Mouse (Mus musculus) ES-E14 (cell line): ENCODE data around the gene Eif4enif1. TPM values are rescaled to one million over a fixed set of nuclear protein-coding genes. Genes with fewer than 3 reads are reported as not detected.
"Not testable (repeated sequence)": the region's sequence is repeated elsewhere in the genome, so short reads cannot be mapped to it uniquely, and the experiment has no call there.

Source experiments
- DNase-seq: peaks from one replicate; pipeline ENCODE4 v3.0.0-alpha.2; 2013; ENCODE audit warnings: low read depth, low spot score
- H3K27ac ChIP-seq: 2 replicates; pipeline ENCODE4 v1.5.1; 2012; ENCODE audit warnings: low read depth, mild to moderate bottlenecking, low read length, moderate library complexity, mixed read lengths; ENCODE audit not compliant: poor library complexity, insufficient read depth, severe bottlenecking
- H3K36me3 ChIP-seq: 2 replicates; pipeline ENCODE4 v1.6.1; 2012; ENCODE audit warnings: mild to moderate bottlenecking, low read length, moderate library complexity, mixed read lengths; ENCODE audit not compliant: control insufficient read depth, poor library complexity, insufficient read depth, severe bottlenecking
- H3K4me1 ChIP-seq, 2 experiments: fragments of 150-350 bp in 1 of 2; sonication (generic) in 1 of 2; 2 replicates each; pipeline ENCODE4 v1.6.1; 2012; ENCODE audit warnings: low read length in 2 of 2, mild to moderate bottlenecking in 1 of 2, mixed read lengths in 1 of 2; ENCODE audit not compliant: control insufficient read depth in 2 of 2, insufficient read depth in 2 of 2, poor library complexity in 1 of 2
- H3K4me3 ChIP-seq, 2 experiments: fragments of 150-350 bp in 1 of 2; sonication (generic) in 1 of 2; 2 replicates each; pipeline ENCODE4 v1.5.1; 2012; ENCODE audit warnings: low read length in 2 of 2, low read depth in 1 of 2, mild to moderate bottlenecking in 1 of 2, mixed read lengths in 1 of 2; ENCODE audit not compliant: insufficient read depth in 1 of 2, poor library complexity in 1 of 2, severe bottlenecking in 1 of 2
- H3K9ac ChIP-seq: 2 replicates; pipeline ENCODE4 v1.6.1; 2012; ENCODE audit warnings: low read depth, mild to moderate bottlenecking, low read length, mixed read lengths; ENCODE audit not compliant: poor library complexity, insufficient read depth, severe bottlenecking
- H3K9me3 ChIP-seq: fragments of 150-350 bp; sonication (generic); 2 replicates; pipeline ENCODE4 v1.6.1; 2012; ENCODE audit warnings: low read depth, mild to moderate bottlenecking, low read length; ENCODE audit not compliant: control insufficient read depth, insufficient read depth
- in situ Hi-C, 2 experiments: fragments of 600-800 bp; cut with MboI; formaldehyde crosslinking; loops; one replicate each; pipeline ENCODE4 v1.15.1; 2025; ENCODE audit warnings: low sequenced_read_pairs in 2 of 2, inconsistent platforms in 1 of 2; ENCODE audit not compliant: unreplicated experiment in 2 of 2
- total RNA-seq: library from RNA; depleted of rRNA; stranded (reverse); fragments of 300-350 nt; gene quantifications from 2 replicates; pipeline ENCODE4 v1.2.3, GENCODE M21; 2012

Gene Eif4enif1
- total RNA-seq, 1 experiment: 42.3 TPM

GRCm38 (mm10) chr11:3172526-3172925 is 29.7 kb upstream of the Eif4enif1 start:
- H3K9ac ChIP-seq, H3K4me1 ChIP-seq, DNase-seq, H3K36me3 ChIP-seq, in situ Hi-C loops, H3K27ac ChIP-seq, H3K9me3 ChIP-seq, H3K4me3 ChIP-seq: not testable (repeated sequence)

DNA sequence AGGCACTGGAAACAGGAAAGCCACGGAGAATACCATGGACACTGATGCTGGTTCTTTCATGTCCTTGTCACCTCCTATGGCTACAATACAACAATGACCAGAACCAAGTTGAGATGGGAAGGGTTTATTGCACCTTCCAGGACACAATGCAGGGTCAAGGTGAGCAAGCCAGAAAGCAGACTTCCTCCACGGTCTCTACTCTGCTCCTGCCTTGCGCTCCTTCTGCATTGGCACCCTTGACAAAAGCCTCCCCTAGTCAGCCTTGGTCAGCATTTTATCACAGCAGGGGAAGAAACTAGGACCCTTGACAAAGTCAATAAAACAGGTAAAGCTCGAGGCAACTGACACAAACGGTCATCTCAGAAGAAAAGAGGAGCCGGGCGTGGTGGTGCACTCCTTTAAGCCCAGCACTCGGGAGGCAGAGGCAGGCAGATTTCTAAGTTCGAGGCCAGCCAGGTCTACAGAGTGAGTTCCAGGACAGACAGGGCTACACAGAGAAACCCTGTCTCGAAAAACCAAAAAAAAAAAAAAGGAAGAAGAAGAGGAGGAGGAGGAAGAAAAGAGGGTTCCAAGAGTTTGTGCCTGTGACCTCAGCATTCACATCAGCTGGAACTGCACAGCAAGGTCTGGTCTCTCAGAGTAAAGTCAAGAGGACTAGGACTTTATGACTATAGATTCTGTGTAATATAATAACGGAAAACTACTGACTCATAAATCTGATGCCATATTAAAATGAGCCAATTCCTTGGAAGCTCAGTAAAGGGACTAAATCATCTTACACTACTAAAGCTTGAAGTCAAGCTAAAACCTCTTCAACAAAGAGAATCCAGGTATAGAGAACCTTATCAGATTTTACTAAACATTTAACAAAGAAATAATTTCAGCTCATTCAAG is 28.5 kb upstream of the Eif4enif1 start:
- H3K36me3 ChIP-seq, H3K9me3 ChIP-seq, H3K9ac ChIP-seq, H3K27ac ChIP-seq, DNase-seq, in situ Hi-C loops, H3K4me3 ChIP-seq, H3K4me1 ChIP-seq: not testable (repeated sequence)

DNA sequence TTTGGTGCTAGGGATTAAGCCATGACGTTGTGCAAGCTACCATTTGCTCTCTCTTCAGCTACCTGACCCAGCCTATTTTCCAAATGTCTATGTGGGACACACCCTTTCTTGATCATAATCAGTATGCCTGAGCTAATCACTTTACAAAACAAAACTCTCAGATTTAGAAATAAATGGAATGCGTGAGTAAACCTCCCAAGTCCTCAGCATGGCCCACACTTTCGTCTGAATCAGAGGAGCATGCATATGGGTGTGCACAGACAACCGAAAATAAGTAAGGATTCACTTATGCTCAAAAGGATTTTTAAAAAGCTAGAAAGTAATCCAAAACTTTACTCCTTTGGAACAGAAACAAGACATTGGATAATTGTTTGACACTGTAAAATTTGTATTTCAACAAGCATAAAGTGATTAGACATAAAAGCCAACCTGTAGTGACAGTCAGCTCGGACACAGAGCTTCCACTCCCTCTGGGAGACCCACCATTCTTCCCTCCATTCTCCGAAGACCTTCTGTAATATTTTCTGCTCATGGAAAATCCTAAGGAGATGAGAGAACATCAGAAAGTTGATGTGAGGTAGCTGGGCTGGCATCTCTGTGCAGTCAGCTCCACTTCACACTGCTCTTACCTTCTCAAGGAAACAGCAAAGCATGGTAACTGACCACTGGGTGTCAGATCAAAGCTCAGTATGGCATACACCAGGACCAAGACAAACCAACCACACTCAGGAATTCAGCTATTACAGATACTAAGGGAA is 23.0 kb upstream of the Eif4enif1 start:
- in situ Hi-C loops, DNase-seq, H3K9ac ChIP-seq, H3K4me1 ChIP-seq, H3K27ac ChIP-seq, H3K9me3 ChIP-seq, H3K4me3 ChIP-seq, H3K36me3 ChIP-seq: not testable (repeated sequence)

- H3K4me1 ChIP-seq, H3K27ac ChIP-seq, DNase-seq, in situ Hi-C loops, H3K9ac ChIP-seq, H3K36me3 ChIP-seq, H3K4me3 ChIP-seq, H3K9me3 ChIP-seq: not testable (repeated sequence)
These were observed 22.5 kb upstream of the Eif4enif1 start for GRCm38 (mm10) chr11:3179726-3180092.

- H3K27ac ChIP-seq, H3K9me3 ChIP-seq, in situ Hi-C loops, DNase-seq, H3K4me3 ChIP-seq, H3K36me3 ChIP-seq, H3K4me1 ChIP-seq, H3K9ac ChIP-seq: not testable (repeated sequence)
These were observed 21.6 kb upstream of the Eif4enif1 start for GRCm38 (mm10) chr11:3180510-3181160.

- DNase-seq, H3K27ac ChIP-seq, H3K9ac ChIP-seq, H3K4me1 ChIP-seq, H3K4me3 ChIP-seq, H3K36me3 ChIP-seq, H3K9me3 ChIP-seq, in situ Hi-C loops: not testable (repeated sequence)
These were observed 20.9 kb upstream of the Eif4enif1 start for GRCm38 (mm10) chr11:3181250-3181649.

GRCm38 (mm10) chr11:3181971-3182370 is 20.2 kb upstream of the Eif4enif1 start:
- H3K4me1 ChIP-seq, H3K36me3 ChIP-seq, H3K4me3 ChIP-seq, H3K9ac ChIP-seq, DNase-seq, H3K9me3 ChIP-seq, H3K27ac ChIP-seq, in situ Hi-C loops: not testable (repeated sequence)

GRCm38 (mm10) chr11:3182707-3183106 is 19.5 kb upstream of the Eif4enif1 start:
- H3K4me3 ChIP-seq, H3K4me1 ChIP-seq, H3K27ac ChIP-seq, H3K36me3 ChIP-seq, H3K9ac ChIP-seq, in situ Hi-C loops, H3K9me3 ChIP-seq, DNase-seq: not testable (repeated sequence)
